ENCODE assay signal across 23 mouse cellular contexts in the genomic region with DNA sequence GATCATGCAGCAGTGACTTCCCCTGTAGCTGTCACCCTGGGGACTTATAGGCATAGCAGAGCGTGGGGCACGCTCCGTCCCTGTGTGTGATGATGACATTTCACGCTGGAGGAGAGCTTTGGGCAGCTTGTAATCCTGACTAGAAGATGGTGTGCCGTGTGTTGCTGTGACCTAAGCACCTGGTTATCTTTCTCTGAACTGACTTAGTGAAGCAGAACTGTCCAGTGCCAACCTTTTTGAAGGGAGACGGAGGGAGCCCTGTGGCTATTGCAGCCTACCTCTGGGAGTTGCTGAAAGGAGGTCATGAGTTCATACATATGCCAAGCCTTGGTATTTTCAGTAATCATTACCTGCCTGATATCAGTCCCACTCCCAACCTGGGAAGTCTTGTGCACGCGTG. TPM values are rescaled to one million over a fixed set of nuclear protein-coding genes. Genes with fewer than 3 reads are reported as not detected.
DNase-seq lines count a peak whose midpoint lies in the region; ATAC-seq and TF ChIP-seq lines count a peak whose summit lies in the region.
"Had no signal": no experiment of that assay in that cellular context is flagged by ENCODE, and none has a peak within 500 bp of the region (broad histone marks: within the 10 kb centered on the region; RNA-seq: fewer than 3 reads in every experiment).

TSS of gene Serpina1f (minus strand) at position 101 of the 400 bp plus-strand sequence.

- no peak within 1 kb of the TSS for H3K9ac ChIP-seq in midbrain, embryonic 11.5 days (ENCODE audit: low read length)
- H3K9ac ChIP-seq in midbrain, embryonic 14.5 days (replicated peaks; ENCODE audit: low read length): no peak within 1 kb of the TSS

- no peak for TF ChIP-seq POLR2A in kidney, adult 2 months (IDR thresholded peaks at IDR 0.05; ENCODE audit: low read depth, low read length)

- H3K36me3 ChIP-seq in kidney, adult 2 months (ENCODE audit: control insufficient read depth, insufficient read depth, low read length): no peaks in the 10 kb centered on the region
- no peaks in the 10 kb centered on the region for H3K36me3 ChIP-seq in midbrain, embryonic 11.5 days (ENCODE audit: control insufficient read depth, insufficient read depth, low read length)
- H3K36me3 ChIP-seq in midbrain, embryonic 14.5 days (ENCODE audit: control insufficient read depth, insufficient read depth, low read length): no peaks in the 10 kb centered on the region
- H3K36me3 ChIP-seq: G1E had no signal

- no peak within 1 kb of the TSS for H3K4me2 ChIP-seq in midbrain, embryonic 11.5 days
- no peak within 1 kb of the TSS for H3K4me2 ChIP-seq in midbrain, embryonic 14.5 days (ENCODE audit: low read length)

- 69% methylated on average over 8 of the region's 8 CpGs for WGBS in kidney, adult 2 months
- 89% methylated on average over 8 of the region's 8 CpGs for WGBS in midbrain, embryonic 11.5 days
- WGBS in midbrain, embryonic 14.5 days: 86% methylated on average over 8 of the region's 8 CpGs

- no peak within 1 kb of the TSS for H3K4me3 ChIP-seq in kidney, adult 2 months (ENCODE audit: insufficient read depth, low read depth, low read length)
- H3K4me3 ChIP-seq in midbrain, embryonic 11.5 days (ENCODE audit: low read depth, low read length): no peak within 1 kb of the TSS
- no peak within 1 kb of the TSS for H3K4me3 ChIP-seq in midbrain, embryonic 14.5 days (replicated peaks; ENCODE audit: low read depth, low read length)

- no peak for TF ChIP-seq CTCF in kidney, adult 2 months (conservative IDR thresholded peaks at IDR 0.05; ENCODE audit: insufficient read depth, insufficient read length, low read depth, low read length)

- H3K27ac ChIP-seq in kidney, adult 2 months (ENCODE audit: insufficient read depth, low read depth, low read length): peak within 1 kb of the TSS; percentile 19; the same call in 1 of the 2 replicates
- no peak within 1 kb of the TSS for H3K27ac ChIP-seq in midbrain, embryonic 11.5 days (ENCODE audit: low read depth, low read length)
- H3K27ac ChIP-seq in midbrain, embryonic 14.5 days (replicated peaks; ENCODE audit: low read depth, low read length): no peak within 1 kb of the TSS

- ATAC-seq in midbrain, embryonic 11.5 days (ENCODE audit: low FRiP score): no peak
- no peak for ATAC-seq in midbrain, embryonic 14.5 days (ENCODE audit: low FRiP score, low TSS enrichment)
- ATAC-seq in cerebellum, adult (ENCODE audit: insufficient number of reproducible peaks, low FRiP score, low TSS enrichment): no peak
- ATAC-seq: activated CD4-positive, CD25-positive, alpha-beta regulatory T cell, adult 4 months; CD4-positive, CD25-positive, alpha-beta regulatory T cell, adult 4 months; Patski had no signal

- DNase-seq in kidney, adult 2 months: peak; percentile 22
- no peak for DNase-seq in kidney, adult 8-10 months
- peak; percentile 37 for DNase-seq in midbrain, embryonic 11.5 days (ENCODE audit: low spot score, missing footprints)
- DNase-seq in midbrain, embryonic 14.5 days: no peak
- DNase-seq in gonadal fat pad, adult 2 months (ENCODE audit: low read depth): no peak
- DNase-seq: adrenal gland, adult 2 months; adrenal gland, adult 8-10 months; adrenal gland, postnatal 10 days; adrenal gland, postnatal 14 days; adrenal gland, postnatal 25 days; adrenal gland, postnatal 36 days; B cell, adult 2 months; cerebellum, adult 11 months; cerebellum, adult 11-12 months; cerebellum, adult 18-20 months; cerebellum, adult 2 months had no signal

- no peaks in the 10 kb centered on the region for H3K9me3 ChIP-seq in midbrain, embryonic 11.5 days (ENCODE audit: control insufficient read depth, low read length)
- H3K9me3 ChIP-seq in midbrain, embryonic 14.5 days (ENCODE audit: control insufficient read depth, low read length): no peaks in the 10 kb centered on the region

- no peaks in the 10 kb centered on the region; the same call in 1 of the 2 replicates for H3K4me1 ChIP-seq in kidney, adult 2 months (ENCODE audit: control insufficient read depth, insufficient read depth, low read length)
- no peaks in the 10 kb centered on the region for H3K4me1 ChIP-seq in midbrain, embryonic 11.5 days (ENCODE audit: control insufficient read depth, insufficient read depth, low read length)
- H3K4me1 ChIP-seq in midbrain, embryonic 14.5 days (ENCODE audit: control insufficient read depth, insufficient read depth, low read length): no peaks in the 10 kb centered on the region

- no peaks in the 10 kb centered on the region for H3K27me3 ChIP-seq in kidney, adult 2 months (replicated peaks; ENCODE audit: control insufficient read depth, insufficient read depth, low read length)
- H3K27me3 ChIP-seq in midbrain, embryonic 11.5 days (ENCODE audit: control insufficient read depth, insufficient read depth, low read length): no peaks in the 10 kb centered on the region
- no peaks in the 10 kb centered on the region for H3K27me3 ChIP-seq in midbrain, embryonic 14.5 days (ENCODE audit: control insufficient read depth, insufficient read depth, low read length)
- H3K27me3 ChIP-seq: Patski had no signal

RNA-seq across cellular contexts. Expression of gene Serpina1f, which starts in this region (rescaled TPM):
- 214 and 308 TPM in 2 replicates for polyA plus RNA-seq in kidney, adult 2 months (2012; rRNA removed)
- not detected in 2 replicates for polyA plus RNA-seq in midbrain, embryonic 11.5 days (2014; fragmentation: Nextera tagmentation; extraction: Ambion mirVana)
- polyA plus RNA-seq in midbrain, embryonic 14.5 days (2014; fragmentation: Nextera tagmentation; extraction: Ambion mirVana): not detected in 2 replicates
- 1,703 and 1,721 TPM in 2 replicates for polyA plus RNA-seq in gonadal fat pad, adult 2 months (2012; rRNA removed)
- polyA plus RNA-seq: activated CD4-positive, CD25-positive, alpha-beta regulatory T cell, adult 4 months; adrenal gland, adult 2 months; brain, embryonic 14.5 days; C2C12; CD4-positive, CD25-positive, alpha-beta regulatory T cell, adult 4 months; cerebellum, adult 2 months; G1E had no signal

Comparison
In these comparisons a context has a peak if more than half of its experiments do, and no peak if none do; other contexts are left out.
1. RNA of gene Serpina1f (polyA plus RNA-seq): 1,703 to 1,721 TPM in gonadal fat pad, adult 2 months and 214 to 308 TPM in kidney, adult 2 months; not detected in midbrain, embryonic 11.5 days and not detected in midbrain, embryonic 14.5 days; every median in the first group is over 100 times any median in the second.
2. Peak in DNase-seq in midbrain, embryonic 11.5 days; RNA of the gene not detected or under 1 TPM.